Mouse (Mus musculus): ENCODE data around the gene A2ml1. TPM values are rescaled to one million over a fixed set of nuclear protein-coding genes. Genes with fewer than 3 reads are reported as not detected.

The A2ml1 gene
- polyA plus RNA-seq, 1 experiment: not detected

- H3K27ac ChIP-seq (ENCODE audit: insufficient read depth, low read depth, low read length): no peak overlapping the region
- no peak for DNase-seq
- no peaks in the 10 kb centered on the region for H3K36me3 ChIP-seq (ENCODE audit: control insufficient read depth, insufficient read depth, low read length)
- H3K4me3 ChIP-seq (ENCODE audit: insufficient read depth, low read depth, low read length): no peak overlapping the region
- WGBS: 69% methylated on average over 4 of the region's 4 CpGs
- H3K27me3 ChIP-seq (replicated peaks; ENCODE audit: control insufficient read depth, insufficient read depth, low read length): no peaks in the 10 kb centered on the region
- H3K4me1 ChIP-seq (ENCODE audit: control insufficient read depth, insufficient read depth, low read length): no peaks in the 10 kb centered on the region
- no peak for TF ChIP-seq POLR2A (IDR thresholded peaks at IDR 0.05; ENCODE audit: low read depth, low read length)
- TF ChIP-seq CTCF (conservative IDR thresholded peaks at IDR 0.05; ENCODE audit: insufficient read depth, insufficient read length, low read depth, low read length): no peak
Observed at GRCm38 (mm10) chr6:128589426-128589825, 8.0 kb upstream of the A2ml1 start.

GRCm38 (mm10) chr6:128587619-128588018 is 6.2 kb upstream of the A2ml1 start:
- Histone ChIP-seq H3K36me3 (ENCODE audit: control insufficient read depth, insufficient read depth, low read length) (no peaks in the 10 kb centered on the region), H3K27me3 (replicated peaks; ENCODE audit: control insufficient read depth, insufficient read depth, low read length) (no peaks in the 10 kb centered on the region), H3K4me1 (ENCODE audit: control insufficient read depth, insufficient read depth, low read length) (peaks cover 4% of the 10 kb centered on the region; the same call in 1 of the 2 replicates), H3K4me3 (ENCODE audit: insufficient read depth, low read depth, low read length) (no peak overlapping the region), H3K27ac (ENCODE audit: insufficient read depth, low read depth, low read length) (no peak overlapping the region)
- WGBS: 83% methylated on average over 6 of the region's 6 CpGs
- no peak for TF ChIP-seq POLR2A (IDR thresholded peaks at IDR 0.05; ENCODE audit: low read depth, low read length)
- no peak for TF ChIP-seq CTCF (conservative IDR thresholded peaks at IDR 0.05; ENCODE audit: insufficient read depth, insufficient read length, low read depth, low read length)
- DNase-seq: no peak

- Histone ChIP-seq H3K27me3 (replicated peaks; ENCODE audit: control insufficient read depth, insufficient read depth, low read length) (no peaks in the 10 kb centered on the region), H3K4me3 (ENCODE audit: insufficient read depth, low read depth, low read length) (no peak overlapping the region), H3K36me3 (ENCODE audit: control insufficient read depth, insufficient read depth, low read length) (no peaks in the 10 kb centered on the region), H3K4me1 (ENCODE audit: control insufficient read depth, insufficient read depth, low read length) (peaks cover 7% of the 10 kb centered on the region; the same call in 1 of the 2 replicates), H3K27ac (ENCODE audit: insufficient read depth, low read depth, low read length) (no peak overlapping the region)
- WGBS: 76% methylated on average over 11 of the region's 11 CpGs
- TF ChIP-seq POLR2A (IDR thresholded peaks at IDR 0.05; ENCODE audit: low read depth, low read length): no peak
- no peak for TF ChIP-seq CTCF (conservative IDR thresholded peaks at IDR 0.05; ENCODE audit: insufficient read depth, insufficient read length, low read depth, low read length)
- DNase-seq: no peak
Observed at GRCm38 (mm10) chr6:128585642-128586245, 4.3 kb upstream of the A2ml1 start.

- TF ChIP-seq CTCF (conservative IDR thresholded peaks at IDR 0.05; ENCODE audit: insufficient read depth, insufficient read length, low read depth, low read length) (0 out of 2 replicates have a peak, but pooled peaks have one; percentile 25), POLR2A (IDR thresholded peaks at IDR 0.05; ENCODE audit: low read depth, low read length) (no peak)
- Histone ChIP-seq H3K36me3 (ENCODE audit: control insufficient read depth, insufficient read depth, low read length) (no peaks in the 10 kb centered on the region), H3K27ac (ENCODE audit: insufficient read depth, low read depth, low read length) (no peak overlapping the region), H3K4me1 (ENCODE audit: control insufficient read depth, insufficient read depth, low read length) (peaks cover 7% of the 10 kb centered on the region; the same call in 1 of the 2 replicates), H3K4me3 (ENCODE audit: insufficient read depth, low read depth, low read length) (no peak overlapping the region), H3K27me3 (replicated peaks; ENCODE audit: control insufficient read depth, insufficient read depth, low read length) (no peaks in the 10 kb centered on the region)
- 31% methylated on average over 10 of the region's 10 CpGs for WGBS
- peak; percentile 12 for DNase-seq
Observed at GRCm38 (mm10) chr6:128584070-128584660, 2.8 kb upstream of the A2ml1 start.

- no peak overlapping the region for H3K27ac ChIP-seq (ENCODE audit: insufficient read depth, low read depth, low read length)
- H3K4me1 ChIP-seq (ENCODE audit: control insufficient read depth, insufficient read depth, low read length): 0 out of 2 replicates have a peak, but pooled peaks cover 3% of the 10 kb centered on the region
- no peaks in the 10 kb centered on the region for H3K36me3 ChIP-seq (ENCODE audit: control insufficient read depth, insufficient read depth, low read length)
- no peaks in the 10 kb centered on the region for H3K27me3 ChIP-seq (replicated peaks; ENCODE audit: control insufficient read depth, insufficient read depth, low read length)
- WGBS: 69% methylated on average over 9 of the region's 9 CpGs
- DNase-seq: no peak
- H3K4me3 ChIP-seq (ENCODE audit: insufficient read depth, low read depth, low read length): no peak overlapping the region
- TF ChIP-seq CTCF (conservative IDR thresholded peaks at IDR 0.05; ENCODE audit: insufficient read depth, insufficient read length, low read depth, low read length) (no peak), POLR2A (IDR thresholded peaks at IDR 0.05; ENCODE audit: low read depth, low read length) (no peak)
Observed at GRCm38 (mm10) chr6:128577301-128577700, 4.1 kb downstream of the A2ml1 start.

- WGBS: 93% methylated on average over 11 of the region's 11 CpGs
- TF ChIP-seq CTCF (conservative IDR thresholded peaks at IDR 0.05; ENCODE audit: insufficient read depth, insufficient read length, low read depth, low read length) (no peak), POLR2A (IDR thresholded peaks at IDR 0.05; ENCODE audit: low read depth, low read length) (no peak)
Observed at GRCm38 (mm10) chr6:128566589-128566988, 14.8 kb downstream of the A2ml1 start.

GRCm38 (mm10) chr6:128554049-128554448 is 27.4 kb downstream of the A2ml1 start:
- H3K27ac ChIP-seq (ENCODE audit: insufficient read depth, low read depth, low read length): no peak overlapping the region
- H3K4me1 ChIP-seq (ENCODE audit: control insufficient read depth, insufficient read depth, low read length): no peaks in the 10 kb centered on the region
- TF ChIP-seq CTCF (conservative IDR thresholded peaks at IDR 0.05; ENCODE audit: insufficient read depth, insufficient read length, low read depth, low read length) (no peak), POLR2A (IDR thresholded peaks at IDR 0.05; ENCODE audit: low read depth, low read length) (no peak)
- WGBS: 82% methylated on average over 7 of the region's 7 CpGs
- DNase-seq: no peak
- H3K4me3 ChIP-seq (ENCODE audit: insufficient read depth, low read depth, low read length): no peak overlapping the region
- H3K36me3 ChIP-seq (ENCODE audit: control insufficient read depth, insufficient read depth, low read length): no peaks in the 10 kb centered on the region
- H3K27me3 ChIP-seq (replicated peaks; ENCODE audit: control insufficient read depth, insufficient read depth, low read length): no peaks in the 10 kb centered on the region

More at GRCm38 (mm10) chr6:128566589-128566988, 14.8 kb downstream of the A2ml1 start:
- Histone ChIP-seq H3K4me3 (ENCODE audit: insufficient read depth, low read depth, low read length) (no peak overlapping the region), H3K27me3 (replicated peaks; ENCODE audit: control insufficient read depth, insufficient read depth, low read length) (no peaks in the 10 kb centered on the region), H3K4me1 (ENCODE audit: control insufficient read depth, insufficient read depth, low read length) (no peaks in the 10 kb centered on the region), H3K27ac (ENCODE audit: insufficient read depth, low read depth, low read length) (no peak overlapping the region), H3K36me3 (ENCODE audit: control insufficient read depth, insufficient read depth, low read length) (no peaks in the 10 kb centered on the region)
- DNase-seq: no peak
